Mouse (Mus musculus) cerebellum, adult 2 months (tissue): ENCODE measurements around the gene Ppm1e.

ENCODE experiments used
- CTCF ChIP-seq: fragments of 200-500 bp; IDR thresholded peaks from 2 replicates; pipeline ENCODE4 v1.5.1; 2011; ENCODE audit warnings: low read depth, mild to moderate bottlenecking, control low read depth, low read length, moderate library complexity, borderline replicate concordance; ENCODE audit not compliant: insufficient read depth
- POLR2A ChIP-seq: fragments of 200-500 bp; IDR thresholded peaks from 2 replicates; pipeline ENCODE4 v1.6.1; 2011; ENCODE audit warnings: low read length, control low read depth, borderline replicate concordance; ENCODE audit not compliant: insufficient read depth

DNA sequence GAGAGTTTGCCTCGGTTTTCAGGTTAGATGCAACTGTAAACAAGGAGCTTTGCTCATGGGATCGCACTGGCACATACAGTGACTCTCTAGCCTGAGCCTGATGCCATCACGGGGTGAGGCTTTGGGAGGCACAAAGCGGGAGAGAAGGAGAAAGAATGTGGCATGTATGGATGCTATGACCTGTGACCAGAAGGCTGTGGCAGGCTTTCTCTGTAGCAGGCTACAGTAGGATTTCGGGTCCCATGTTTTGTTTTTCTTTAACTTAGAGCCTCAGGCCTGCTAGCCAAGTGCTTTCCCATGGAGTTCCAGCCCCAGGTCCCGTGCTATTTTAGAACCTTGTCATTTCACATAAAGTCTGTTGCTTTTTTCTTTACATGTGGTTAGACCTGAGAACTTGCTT, 108.7 kb downstream of the Ppm1e start:
- TF ChIP-seq POLR2A (no peak), CTCF (no peak)
